Mouse (Mus musculus) midbrain, postnatal 0 days (tissue): ENCODE measurements around the gene Snx21. TPM values are rescaled to one million over a fixed set of nuclear protein-coding genes. Genes with fewer than 3 reads are reported as not detected.

Source experiments
- ATAC-seq: fragments of 200-750 bp; cut with Nextera tagmentation; 2 replicates; pipeline ENCODE4 v1.8.0; 2017; ENCODE audit warnings: moderate number of reproducible peaks, mild to moderate bottlenecking, moderate TSS enrichment, moderate library complexity; ENCODE audit not compliant: low FRiP score
- DNase-seq: peaks from one replicate; pipeline ENCODE4 v3.0.0-alpha.2; 2015; ENCODE audit warnings: low spot score
- H3K27ac ChIP-seq: fragments of 300-500 bp; sonication (generic); 2 replicates; pipeline ENCODE4 v1.5.1; 2014; ENCODE audit warnings: low read depth, mild to moderate bottlenecking, low read length, mixed read lengths
- H3K27me3 ChIP-seq: fragments of 300-500 bp; sonication (generic); 2 replicates; pipeline ENCODE4 v1.6.1; 2014; ENCODE audit warnings: low read length, control low read depth, mixed read lengths; ENCODE audit not compliant: insufficient read depth
- H3K36me3 ChIP-seq: fragments of 300-500 bp; sonication (generic); 2 replicates; pipeline ENCODE4 v1.6.1; 2014; ENCODE audit warnings: low read length, control low read depth, mixed read lengths; ENCODE audit not compliant: insufficient read depth
- H3K4me1 ChIP-seq: fragments of 300-500 bp; sonication (generic); 2 replicates; pipeline ENCODE4 v1.6.1; 2014; ENCODE audit warnings: mild to moderate bottlenecking, control low read depth, antibody characterized with exemption, low read length, mixed read lengths; ENCODE audit not compliant: insufficient read depth
- H3K4me2 ChIP-seq: fragments of 300-500 bp; sonication (generic); 2 replicates; pipeline ENCODE4 v1.6.1; 2014; ENCODE audit warnings: low read depth, mild to moderate bottlenecking, low read length, mixed read lengths; ENCODE audit not compliant: poor library complexity, severe bottlenecking
- H3K4me3 ChIP-seq: fragments of 300-500 bp; sonication (generic); 2 replicates; pipeline ENCODE4 v1.5.1; 2014; ENCODE audit warnings: low read depth, mild to moderate bottlenecking, low read length, moderate library complexity
- H3K9ac ChIP-seq: fragments of 300-500 bp; sonication (generic); replicated peaks from 2 replicates; pipeline ENCODE4 v1.6.1; 2014; ENCODE audit warnings: mild to moderate bottlenecking, low read length, moderate library complexity, mixed read lengths; ENCODE audit not compliant: poor library complexity, severe bottlenecking
- H3K9me3 ChIP-seq: fragments of 300-500 bp; sonication (generic); 2 replicates; pipeline ENCODE4 v1.6.1; 2016; ENCODE audit warnings: low read length, control low read depth
- CTCF ChIP-seq: IDR thresholded peaks from 2 replicates; pipeline ENCODE4 v1.5.1; 2016; ENCODE audit warnings: antibody characterized with exemption, mild to moderate bottlenecking
- WGBS: fragments of 180-500 bp; shearing (Covaris S2); extraction: QIAGEN DNeasy Blood & Tissue Kit; methylation state at CpG from one replicate; pipeline ENCODE4 v1.1.7; 2014; 5-methylcytosine and 5-hydroxymethylcytosine counted together
- polyA plus RNA-seq: library from polyadenylated mRNA; unstranded; fragments of >200 nt; fragmentation: Nextera tagmentation; extraction: Ambion mirVana; gene quantifications from 2 replicates; pipeline ENCODE4 v1.2.1, GENCODE M21; 2015
- total RNA-seq: library from RNA; depleted of rRNA; stranded (reverse); fragments of >200 nt; gene quantifications from 2 replicates; pipeline ENCODE4 v1.2.3, GENCODE M21; 2014; rRNA removed

Snx21 gene
- total and polyA plus RNA-seq, 2 experiments from 2014 or later, result 50.8 to 100 TPM

GRCm38 (mm10) chr2:164835164-164835563 is 49.5 kb downstream of the Snx21 start:
- Histone ChIP-seq H3K27me3 (no peaks in the 10 kb centered on the region), H3K4me3 (no peak overlapping the region), H3K4me2 (peak overlapping the region; percentile 99), H3K9ac (no peak overlapping the region), H3K4me1 (peaks cover 10% of the 10 kb centered on the region), H3K9me3 (no peaks in the 10 kb centered on the region), H3K36me3 (peaks cover 26% of the 10 kb centered on the region), H3K27ac (no peak overlapping the region)
- TF ChIP-seq CTCF, result no peak
- DNase-seq (no peak), ATAC-seq (no peak)
- WGBS, result 99% methylated on average over 4 of the region's 4 CpGs

Other genes starting within 250 kb of the Snx21 start
- gene Wfdc2, start 223.4 kb upstream of the Snx21 start, total RNA-seq, result 0.38 and 0.52 TPM in 2 replicates
- 1.5 and 1.9 TPM in 2 replicates for gene Wfdc2, start 223.4 kb upstream of the Snx21 start, polyA plus RNA-seq
- not detected in 2 replicates for gene Spint3, start 212.4 kb upstream of the Snx21 start, total RNA-seq
- not detected in 2 replicates for gene Spint3, start 212.4 kb upstream of the Snx21 start, polyA plus RNA-seq
- gene Wfdc6a, start 200.4 kb upstream of the Snx21 start, total RNA-seq, result not detected in 2 replicates
- gene Wfdc6a, start 200.4 kb upstream of the Snx21 start, polyA plus RNA-seq, result not detected in 2 replicates
- gene Eppin, start 192.2 kb upstream of the Snx21 start, total RNA-seq, result not detected in 2 replicates
- not detected in 2 replicates for gene Eppin, start 192.2 kb upstream of the Snx21 start, polyA plus RNA-seq
- gene Wfdc6b, start 172.3 kb upstream of the Snx21 start, total RNA-seq, result not detected in 2 replicates
- gene Wfdc6b, start 172.3 kb upstream of the Snx21 start, polyA plus RNA-seq, result not detected in 2 replicates
- 0.28 TPM in 1 of 2 replicates, not detected in the other for gene Wfdc8, start 172.2 kb upstream of the Snx21 start, total RNA-seq
- not detected in 2 replicates for gene Wfdc8, start 172.2 kb upstream of the Snx21 start, polyA plus RNA-seq
- not detected in 2 replicates for gene Wfdc16, start 147.0 kb upstream of the Snx21 start, total RNA-seq
- gene Wfdc16, start 147.0 kb upstream of the Snx21 start, polyA plus RNA-seq, result not detected in 2 replicates
- 3.5 TPM in 1 of 2 replicates, not detected in the other for gene Wfdc10, start 129.8 kb upstream of the Snx21 start, total RNA-seq
- gene Wfdc10, start 129.8 kb upstream of the Snx21 start, polyA plus RNA-seq, result 0.38 and 0.42 TPM in 2 replicates
- gene Wfdc9, start 129.2 kb upstream of the Snx21 start, total RNA-seq, result not detected in 2 replicates
- gene Wfdc9, start 129.2 kb upstream of the Snx21 start, polyA plus RNA-seq, result not detected in 2 replicates
- not detected in 2 replicates for gene Wfdc11, start 111.7 kb upstream of the Snx21 start, total RNA-seq
- gene Wfdc11, start 111.7 kb upstream of the Snx21 start, polyA plus RNA-seq, result not detected in 2 replicates
- gene Wfdc13, start 100.7 kb upstream of the Snx21 start, total RNA-seq, result not detected in 2 replicates
- not detected in 2 replicates for gene Wfdc13, start 100.7 kb upstream of the Snx21 start, polyA plus RNA-seq
- not detected in 2 replicates for gene Spint4, start 87.3 kb upstream of the Snx21 start, total RNA-seq
- gene Spint4, start 87.3 kb upstream of the Snx21 start, polyA plus RNA-seq, result not detected in 2 replicates
- not detected in 2 replicates for gene Spint5, start 70.5 kb upstream of the Snx21 start, total RNA-seq
- not detected in 2 replicates for gene Spint5, start 70.5 kb upstream of the Snx21 start, polyA plus RNA-seq
- 0.16 and 1.3 TPM in 2 replicates for gene Wfdc3, start 39.9 kb upstream of the Snx21 start, total RNA-seq
- 0.60 and 0.97 TPM in 2 replicates for gene Wfdc3, start 39.9 kb upstream of the Snx21 start, polyA plus RNA-seq
- gene Dnttip1, start 39.8 kb upstream of the Snx21 start, total RNA-seq, result 18.5 and 24.7 TPM in 2 replicates
- 48.4 and 54.2 TPM in 2 replicates for gene Dnttip1, start 39.8 kb upstream of the Snx21 start, polyA plus RNA-seq
- gene Ube2c, start 15.9 kb upstream of the Snx21 start, total RNA-seq, result 14.6 and 38.5 TPM in 2 replicates
- 18.1 and 18.4 TPM in 2 replicates for gene Ube2c, start 15.9 kb upstream of the Snx21 start, polyA plus RNA-seq
- gene Tnnc2, start 5.9 kb upstream of the Snx21 start, total RNA-seq, result not detected in 2 replicates
- 0.31 and 0.62 TPM in 2 replicates for gene Tnnc2, start 5.9 kb upstream of the Snx21 start, polyA plus RNA-seq
- 24.2 and 25.8 TPM in 2 replicates for gene Acot8, start 19.1 kb downstream of the Snx21 start, total RNA-seq
- 17.5 and 19.7 TPM in 2 replicates for gene Acot8, start 19.1 kb downstream of the Snx21 start, polyA plus RNA-seq
- gene Zswim3, start 19.3 kb downstream of the Snx21 start, total RNA-seq, result 6.4 and 7.7 TPM in 2 replicates
- 5.5 and 7.4 TPM in 2 replicates for gene Zswim3, start 19.3 kb downstream of the Snx21 start, polyA plus RNA-seq
- 24.8 and 25.1 TPM in 2 replicates for gene Zswim1, start 36.9 kb downstream of the Snx21 start, total RNA-seq
- 35.3 and 36.0 TPM in 2 replicates for gene Zswim1, start 36.9 kb downstream of the Snx21 start, polyA plus RNA-seq
- gene Spata25, start 42.7 kb downstream of the Snx21 start, total RNA-seq, result 1.1 TPM in 1 of 2 replicates, not detected in the other
- not detected in 2 replicates for gene Spata25, start 42.7 kb downstream of the Snx21 start, polyA plus RNA-seq
- 110 and 112 TPM in 2 replicates for gene Ctsa, start 47.0 kb downstream of the Snx21 start, total RNA-seq
- gene Ctsa, start 47.0 kb downstream of the Snx21 start, polyA plus RNA-seq, result 101 and 102 TPM in 2 replicates
- 10.4 and 11.2 TPM in 2 replicates for gene Neurl2, start 47.6 kb downstream of the Snx21 start, total RNA-seq
- gene Neurl2, start 47.6 kb downstream of the Snx21 start, polyA plus RNA-seq, result 7.6 and 7.8 TPM in 2 replicates
- gene Pltp, start 71.9 kb downstream of the Snx21 start, total RNA-seq, result 55.5 and 59.8 TPM in 2 replicates
- gene Pltp, start 71.9 kb downstream of the Snx21 start, polyA plus RNA-seq, result 85.5 and 87.7 TPM in 2 replicates
- gene Pcif1, start 93.5 kb downstream of the Snx21 start, total RNA-seq, result 77.2 and 90.1 TPM in 2 replicates
- 88.9 and 94.6 TPM in 2 replicates for gene Pcif1, start 93.5 kb downstream of the Snx21 start, polyA plus RNA-seq
- 28.9 and 29.0 TPM in 2 replicates for gene Zfp335, start 125.9 kb downstream of the Snx21 start, total RNA-seq
- 11.1 and 11.4 TPM in 2 replicates for gene Zfp335, start 125.9 kb downstream of the Snx21 start, polyA plus RNA-seq
- 7.5 and 13.4 TPM in 2 replicates for gene Mmp9, start 155.0 kb downstream of the Snx21 start, total RNA-seq
- gene Mmp9, start 155.0 kb downstream of the Snx21 start, polyA plus RNA-seq, result 7.1 and 8.2 TPM in 2 replicates
- 311 and 368 TPM in 2 replicates for gene Slc12a5, start 175.0 kb downstream of the Snx21 start, total RNA-seq
- 83.5 and 86.4 TPM in 2 replicates for gene Slc12a5, start 175.0 kb downstream of the Snx21 start, polyA plus RNA-seq
- gene Ncoa5, start 249.0 kb downstream of the Snx21 start, total RNA-seq, result 74.5 and 79.2 TPM in 2 replicates
- gene Ncoa5, start 249.0 kb downstream of the Snx21 start, polyA plus RNA-seq, result 54.3 and 65.5 TPM in 2 replicates